Mouse (Mus musculus) lung, adult 2 months (tissue): ENCODE results near the gene Osbpl8.

ENCODE experiments used
- CTCF ChIP-seq: fragments of 200-500 bp; IDR thresholded peaks from 2 replicates; pipeline ENCODE4 v1.5.1; 2011; ENCODE audit warnings: mild to moderate bottlenecking, low read length, control low read depth; ENCODE audit not compliant: insufficient read depth
- POLR2A ChIP-seq: fragments of 200-500 bp; IDR thresholded peaks from 2 replicates; pipeline ENCODE4 v1.6.1; 2011; ENCODE audit warnings: low read depth, mild to moderate bottlenecking, control low read depth, low read length, borderline replicate concordance; ENCODE audit errors: extremely low read depth

DNA sequence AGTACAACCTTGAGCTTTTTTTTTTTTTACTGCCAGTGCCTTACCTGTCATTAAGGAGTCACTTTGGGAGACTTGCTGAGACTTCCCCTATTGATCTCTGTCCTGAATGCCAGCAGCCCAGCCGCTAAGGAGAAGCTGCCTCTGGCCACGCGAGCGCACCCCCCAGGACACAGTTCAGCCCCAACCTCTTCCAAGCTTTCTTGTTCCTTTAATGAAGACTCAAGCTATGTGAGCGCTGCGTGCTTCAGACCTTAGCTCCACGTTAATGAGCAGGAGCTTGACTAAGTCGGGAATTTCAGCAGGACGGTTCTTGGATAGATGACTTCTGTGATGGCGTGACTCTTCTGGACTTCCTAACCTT, 171.8 kb downstream of the Osbpl8 start:
- TF ChIP-seq POLR2A, result no peak
- TF ChIP-seq CTCF, result no peak
